Mouse (Mus musculus): ENCODE measurements around the gene Olfr1048. TPM values are rescaled to one million over a fixed set of nuclear protein-coding genes. Genes with fewer than 3 reads are reported as not detected.
"Not testable (repeated sequence)": the region's sequence is repeated elsewhere in the genome, so short reads cannot be mapped to it uniquely, and the experiment has no call there.

Olfr1048 gene
- not detected for total RNA-seq (2021)
- long read RNA-seq, experiment 1: 0 reads
- long read RNA-seq, experiment 2: 0 reads

DNA sequence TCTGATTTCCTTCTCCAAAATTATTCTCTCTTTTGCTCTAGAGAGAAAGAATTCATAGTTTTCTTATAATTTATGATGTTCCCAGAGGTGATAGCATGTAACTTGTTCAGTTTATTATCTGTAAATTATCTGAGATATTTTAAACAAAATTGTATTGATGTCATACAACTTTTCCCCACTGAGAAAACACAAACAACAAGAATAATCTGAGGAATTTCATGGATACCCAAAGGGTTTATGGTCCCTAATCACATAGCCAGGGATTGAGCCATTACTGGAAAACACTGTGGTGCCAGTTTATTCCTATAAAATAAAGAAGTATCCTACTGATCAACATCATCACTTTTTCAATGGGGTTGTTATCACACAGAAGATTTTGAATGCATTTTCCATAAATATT is at the start of gene Olfr1048:
Olfr1048 (minus strand) TSS at position 101 of the 400 bp plus-strand sequence.
- no peak for DNase-seq (ENCODE audit: low spot score in 2 of 2)

- DNase-seq (ENCODE audit: low spot score in 2 of 2): not testable (repeated sequence)
These were observed 38.9 kb upstream of the Olfr1048 start, which contains the start of gene Olfr1051 for GRCm38 (mm10) chr2:86278988-86279387. Olfr1051 (minus strand) TSS chr2:86279088.

DNA sequence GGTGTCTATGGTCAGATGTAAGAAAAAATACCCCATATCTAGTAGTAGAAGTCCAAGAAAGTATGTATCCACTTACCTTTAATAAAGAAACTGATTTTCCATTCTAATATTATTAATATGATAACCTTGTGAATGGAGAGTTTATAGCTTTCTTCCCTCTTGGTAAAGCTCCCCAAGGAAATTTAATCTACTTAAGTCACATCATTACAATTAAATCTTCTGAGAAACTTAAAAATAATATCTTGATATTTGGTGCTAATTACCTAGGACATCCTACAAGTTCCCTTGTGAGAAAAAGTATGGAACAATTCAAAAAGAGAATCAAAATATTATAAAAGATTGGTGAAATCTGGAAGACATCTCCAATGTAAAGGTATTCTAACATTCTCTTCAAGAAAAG is 18.1 kb upstream of the Olfr1048 start, which contains the start of gene Olfr1049:
Olfr1049 (minus strand) TSS at position 101 of the 400 bp plus-strand sequence.
- DNase-seq (ENCODE audit: low spot score in 2 of 2): not testable (repeated sequence)

- no peak for DNase-seq (ENCODE audit: low spot score in 2 of 2)
These were observed 8.8 kb downstream of the Olfr1048 start, which contains the start of gene Olfr1047 for GRCm38 (mm10) chr2:86231301-86231700. Olfr1047 (minus strand) TSS chr2:86231401.

DNA sequence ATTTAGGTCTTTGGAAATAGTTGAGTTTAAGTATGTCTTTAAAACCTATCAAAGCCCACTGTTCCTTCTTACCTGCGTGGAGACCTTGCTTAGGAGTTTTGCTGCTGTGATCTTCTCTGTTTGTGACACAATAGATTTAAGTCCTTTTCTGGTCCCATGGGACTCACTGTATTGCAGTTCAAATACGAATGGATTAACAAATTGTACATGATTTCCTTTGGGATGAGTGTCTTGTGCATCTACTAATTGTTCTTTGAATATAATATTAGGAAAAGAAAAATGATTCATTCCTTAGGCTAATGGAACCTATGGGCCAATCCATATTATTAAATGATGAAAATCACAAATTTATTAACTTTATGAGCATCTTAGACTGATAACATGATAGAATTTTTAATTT is 20.9 kb downstream of the Olfr1048 start, which contains the start of gene Olfr1046:
Olfr1046 (minus strand) TSS at position 101 of the 400 bp plus-strand sequence.
- no peak for DNase-seq (ENCODE audit: low spot score in 2 of 2)

- no peak for DNase-seq (ENCODE audit: low spot score in 2 of 2)
These were observed 37.2 kb downstream of the Olfr1048 start, which contains the start of gene Olfr1045 for GRCm38 (mm10) chr2:86202909-86203308. Olfr1045 (minus strand) TSS chr2:86203009.

GRCm38 (mm10) chr2:86195863-86196262 is 44.2 kb downstream of the Olfr1048 start:
- DNase-seq (ENCODE audit: low spot score in 2 of 2): no peak

- DNase-seq (ENCODE audit: low spot score in 2 of 2): no peak
These were observed 54.5 kb downstream of the Olfr1048 start, which contains the start of gene Olfr52 for GRCm38 (mm10) chr2:86185583-86185982. Olfr52 (minus strand) TSS chr2:86185683.

Other genes with a start within 250 kb of the Olfr1048 start
- gene Olfr1031, start 250.0 kb downstream of the Olfr1048 start, total RNA-seq (2021): not detected
- gene Olfr1032, start 234.7 kb downstream of the Olfr1048 start, total RNA-seq (2021): not detected
- gene Olfr1033, start 219.7 kb downstream of the Olfr1048 start, total RNA-seq (2021): 1 to 10 TPM; 3.5 to 4.1 TPM
- gene Olfr1034, start 194.4 kb downstream of the Olfr1048 start, total RNA-seq (2021): under 1 TPM; 0.10 to 0.27 TPM
- gene Olfr1036, start 166.3 kb downstream of the Olfr1048 start, total RNA-seq (2021): not detected
- gene Olfr1037, start 152.9 kb downstream of the Olfr1048 start, total RNA-seq (2021): not detected
- gene Olfr1039, start 104.4 kb downstream of the Olfr1048 start, total RNA-seq (2021): not detected
- not detected for gene Olfr1040, start 93.6 kb downstream of the Olfr1048 start, total RNA-seq (2021)
- not detected for gene Olfr1042, start 78.5 kb downstream of the Olfr1048 start, total RNA-seq (2021)
- gene Olfr1043, start 72.8 kb downstream of the Olfr1048 start, total RNA-seq (2021): not detected
- not detected for gene Olfr1044, start 62.5 kb downstream of the Olfr1048 start, total RNA-seq (2021)
- not detected for gene Olfr52, start 54.6 kb downstream of the Olfr1048 start, total RNA-seq (2021)
- gene Olfr1045, start 37.3 kb downstream of the Olfr1048 start, total RNA-seq (2021): not detected
- gene Olfr1046, start 21.0 kb downstream of the Olfr1048 start, total RNA-seq (2021): not detected
- gene Olfr1047, start 8.9 kb downstream of the Olfr1048 start, total RNA-seq (2021): not detected
- not detected for gene Olfr1049, start 18.0 kb upstream of the Olfr1048 start, total RNA-seq (2021)
- not detected for gene Olfr1051, start 38.8 kb upstream of the Olfr1048 start, total RNA-seq (2021)
- not detected for gene Olfr1052, start 52.2 kb upstream of the Olfr1048 start, total RNA-seq (2021)
- gene Olfr1053, start 75.0 kb upstream of the Olfr1048 start, total RNA-seq (2021): not detected
- gene Olfr1054, start 95.1 kb upstream of the Olfr1048 start, total RNA-seq (2021): not detected
- not detected for gene Olfr1055, start 110.0 kb upstream of the Olfr1048 start, total RNA-seq (2021)
- not detected for gene Olfr1056, start 122.2 kb upstream of the Olfr1048 start, total RNA-seq (2021)
- not detected for gene Olfr1057, start 138.1 kb upstream of the Olfr1048 start, total RNA-seq (2021)
- not detected for gene Olfr1058, start 148.3 kb upstream of the Olfr1048 start, total RNA-seq (2021)
- not detected for gene Olfr1061, start 173.8 kb upstream of the Olfr1048 start, total RNA-seq (2021)
- not detected for gene Olfr1062, start 186.5 kb upstream of the Olfr1048 start, total RNA-seq (2021)
- not detected for gene Olfr1065, start 210.3 kb upstream of the Olfr1048 start, total RNA-seq (2021)
- gene Olfr1066, start 216.0 kb upstream of the Olfr1048 start, total RNA-seq (2021): not detected
- not detected for gene Olfr228, start 247.1 kb upstream of the Olfr1048 start, total RNA-seq (2021)

Measured in adrenal gland, adult 18-20 months (tissue).